Mouse (Mus musculus): ENCODE data around the gene Thada. TPM values are rescaled to one million over a fixed set of nuclear protein-coding genes. Genes with fewer than 3 reads are reported as not detected.

The Thada gene
- polyA plus RNA-seq, 1 experiment, result 5.3 TPM

GRCm38 (mm10) chr17:84157743-84158460 is 308.1 kb downstream of the Thada start:
- TF ChIP-seq CTCF (IDR thresholded peaks at IDR 0.05; ENCODE audit: control insufficient read depth, insufficient read depth, low read length) (no peak), POLR2A (IDR thresholded peaks at IDR 0.05; ENCODE audit: borderline replicate concordance, control insufficient read depth, low read depth, low read length) (no peak)
- Histone ChIP-seq H3K4me3 (replicated peaks; ENCODE audit: control insufficient read depth, low read depth, low read length) (no peak overlapping the region), H3K27ac (ENCODE audit: control insufficient read depth, insufficient read depth, low read depth, low read length, poor library complexity) (no peak overlapping the region), H3K4me1 (ENCODE audit: control insufficient read depth, insufficient read depth, low read length) (peaks cover 7% of the 10 kb centered on the region)
- WGBS, result 84% methylated on average over 6 of the region's 6 CpGs

- Histone ChIP-seq H3K4me3 (replicated peaks; ENCODE audit: control insufficient read depth, low read depth, low read length) (no peak overlapping the region), H3K27ac (ENCODE audit: control insufficient read depth, insufficient read depth, low read depth, low read length, poor library complexity) (peak overlapping the region; percentile 40; the same call in 1 of the 2 replicates), H3K4me1 (ENCODE audit: control insufficient read depth, insufficient read depth, low read length) (peaks cover 11% of the 10 kb centered on the region)
- 57% methylated on average over 19 of the region's 19 CpGs for WGBS
- no peak for TF ChIP-seq POLR2A (IDR thresholded peaks at IDR 0.05; ENCODE audit: borderline replicate concordance, control insufficient read depth, low read depth, low read length)
- no peak for TF ChIP-seq CTCF (IDR thresholded peaks at IDR 0.05; ENCODE audit: control insufficient read depth, insufficient read depth, low read length)
Measured at GRCm38 (mm10) chr17:84156748-84157742, 309.0 kb downstream of the Thada start.

DNA sequence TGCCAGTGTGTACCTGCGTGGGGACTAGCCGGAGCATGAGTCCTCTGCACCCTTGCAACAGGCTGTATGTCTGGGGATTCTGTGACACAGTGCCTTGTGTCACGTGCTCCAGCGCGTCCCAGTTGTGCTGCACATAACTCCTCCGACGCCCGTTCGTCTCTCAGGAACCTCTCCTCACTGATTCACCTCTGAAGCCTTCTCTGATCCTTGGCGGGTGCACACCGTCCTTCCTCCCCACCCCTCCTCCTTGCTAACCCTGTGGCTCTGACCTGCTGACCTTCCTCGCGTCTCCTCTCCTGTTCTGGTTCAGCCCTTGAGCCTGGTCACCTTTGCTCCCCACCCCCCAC is 309.8 kb downstream of the Thada start:
- Histone ChIP-seq H3K27ac (ENCODE audit: control insufficient read depth, insufficient read depth, low read depth, low read length, poor library complexity) (no peak overlapping the region), H3K4me1 (ENCODE audit: control insufficient read depth, insufficient read depth, low read length) (peaks cover 13% of the 10 kb centered on the region), H3K4me3 (replicated peaks; ENCODE audit: control insufficient read depth, low read depth, low read length) (no peak overlapping the region)
- WGBS, result 72% methylated on average over 13 of the region's 13 CpGs
- no peak for TF ChIP-seq CTCF (IDR thresholded peaks at IDR 0.05; ENCODE audit: control insufficient read depth, insufficient read depth, low read length)
- TF ChIP-seq POLR2A (IDR thresholded peaks at IDR 0.05; ENCODE audit: borderline replicate concordance, control insufficient read depth, low read depth, low read length), result no peak

GRCm38 (mm10) chr17:84155516-84156226 is 310.3 kb downstream of the Thada start:
- Histone ChIP-seq H3K27ac (ENCODE audit: control insufficient read depth, insufficient read depth, low read depth, low read length, poor library complexity) (no peak overlapping the region), H3K4me1 (ENCODE audit: control insufficient read depth, insufficient read depth, low read length) (peaks cover 13% of the 10 kb centered on the region), H3K4me3 (replicated peaks; ENCODE audit: control insufficient read depth, low read depth, low read length) (no peak overlapping the region)
- TF ChIP-seq POLR2A (IDR thresholded peaks at IDR 0.05; ENCODE audit: borderline replicate concordance, control insufficient read depth, low read depth, low read length) (no peak), CTCF (IDR thresholded peaks at IDR 0.05; ENCODE audit: control insufficient read depth, insufficient read depth, low read length) (no peak)
- 69% methylated on average over 8 of the region's 8 CpGs for WGBS

GRCm38 (mm10) chr17:84155029-84155338 is 311.0 kb downstream of the Thada start:
- TF ChIP-seq POLR2A (IDR thresholded peaks at IDR 0.05; ENCODE audit: borderline replicate concordance, control insufficient read depth, low read depth, low read length), result no peak
- TF ChIP-seq CTCF (IDR thresholded peaks at IDR 0.05; ENCODE audit: control insufficient read depth, insufficient read depth, low read length), result no peak
- peaks cover 13% of the 10 kb centered on the region for H3K4me1 ChIP-seq (ENCODE audit: control insufficient read depth, insufficient read depth, low read length)
- 83% methylated on average over 6 of the region's 6 CpGs for WGBS
- H3K4me3 ChIP-seq (replicated peaks; ENCODE audit: control insufficient read depth, low read depth, low read length), result no peak overlapping the region
- H3K27ac ChIP-seq (ENCODE audit: control insufficient read depth, insufficient read depth, low read depth, low read length, poor library complexity), result no peak overlapping the region

- 55% methylated on average over 11 of the region's 11 CpGs for WGBS
- no peak overlapping the region for H3K27ac ChIP-seq (ENCODE audit: control insufficient read depth, insufficient read depth, low read depth, low read length, poor library complexity)
- no peak for TF ChIP-seq POLR2A (IDR thresholded peaks at IDR 0.05; ENCODE audit: borderline replicate concordance, control insufficient read depth, low read depth, low read length)
- TF ChIP-seq CTCF (IDR thresholded peaks at IDR 0.05; ENCODE audit: control insufficient read depth, insufficient read depth, low read length), result no peak
- H3K4me1 ChIP-seq (ENCODE audit: control insufficient read depth, insufficient read depth, low read length), result peaks cover 13% of the 10 kb centered on the region
- H3K4me3 ChIP-seq (replicated peaks; ENCODE audit: control insufficient read depth, low read depth, low read length), result no peak overlapping the region
Measured at GRCm38 (mm10) chr17:84154302-84155028, 311.5 kb downstream of the Thada start.

DNA sequence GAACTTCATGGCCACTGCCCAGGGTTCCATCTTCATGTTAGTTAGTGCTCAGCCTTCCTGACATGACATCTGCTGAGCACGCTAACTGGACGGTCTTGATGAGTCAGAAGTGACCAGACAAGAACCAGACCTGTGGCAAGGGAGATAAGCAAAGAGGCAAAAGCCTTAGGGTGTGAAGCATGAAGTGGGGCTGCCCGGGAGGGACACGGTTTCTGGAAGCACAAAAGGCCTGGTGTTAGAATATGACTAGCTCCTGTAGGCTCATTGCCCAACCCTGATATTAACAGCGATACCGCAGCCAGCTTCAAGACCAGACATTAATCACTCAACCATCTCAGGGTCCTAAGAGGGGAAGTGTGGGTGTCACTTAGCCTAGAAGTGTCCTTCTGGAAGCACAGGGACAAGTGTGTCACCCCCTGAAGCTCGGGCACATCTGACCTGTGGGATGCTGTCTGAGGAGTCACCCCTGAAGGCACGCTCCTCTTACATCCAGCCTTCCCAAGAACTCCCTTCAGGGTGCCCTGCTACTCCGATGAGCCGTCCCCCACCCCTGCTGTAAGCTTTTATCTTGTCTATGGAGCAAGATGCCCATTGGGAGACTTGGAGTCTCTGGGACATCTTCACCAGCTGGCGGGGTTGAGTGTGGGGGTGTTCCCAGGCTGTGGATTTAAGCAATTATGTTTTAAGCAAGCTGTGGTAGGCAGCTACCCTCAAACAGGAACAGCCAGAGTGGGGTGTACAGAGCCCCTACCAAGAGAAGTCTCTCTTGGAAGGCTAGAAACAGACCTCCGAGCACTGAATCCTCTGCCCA is 312.8 kb downstream of the Thada start:
- H3K27ac ChIP-seq (ENCODE audit: control insufficient read depth, insufficient read depth, low read depth, low read length, poor library complexity), result peak overlapping the region; percentile 56

More for the DNA sequence above, 312.8 kb downstream of the Thada start:
- Histone ChIP-seq H3K4me1 (ENCODE audit: control insufficient read depth, insufficient read depth, low read length) (peaks cover 14% of the 10 kb centered on the region), H3K4me3 (replicated peaks; ENCODE audit: control insufficient read depth, low read depth, low read length) (no peak overlapping the region)
- TF ChIP-seq POLR2A (IDR thresholded peaks at IDR 0.05; ENCODE audit: borderline replicate concordance, control insufficient read depth, low read depth, low read length) (no peak), CTCF (IDR thresholded peaks at IDR 0.05; ENCODE audit: control insufficient read depth, insufficient read depth, low read length) (no peak)
- WGBS, result 44% methylated on average over 12 of the region's 12 CpGs

All from bone marrow, adult 2 months (tissue).